Mouse (Mus musculus) cerebellum, postnatal 10 days (tissue): ENCODE data around the gene Vtn.

ENCODE experiments used
- DNase-seq, 2 experiments: peaks; one replicate each; pipeline ENCODE4 v3.0.0; 2021; ENCODE audit warnings: mixed read lengths in 2 of 2

Gene Vtn

GRCm38 (mm10) chr11:78536080-78536689 lies 37.3 kb downstream of the Vtn start, which contains the start of the genes Tnfaip1 and Ift20:
Tnfaip1 (minus strand) TSS chr11:78536332.
Ift20 (plus strand) TSS chr11:78536361.
- DNase-seq: peak; percentile 98 to 99

- DNase-seq: no peak
Observed at GRCm38 (mm10) chr11:78536690-78537084, 37.8 kb downstream of the Vtn start.

DNA sequence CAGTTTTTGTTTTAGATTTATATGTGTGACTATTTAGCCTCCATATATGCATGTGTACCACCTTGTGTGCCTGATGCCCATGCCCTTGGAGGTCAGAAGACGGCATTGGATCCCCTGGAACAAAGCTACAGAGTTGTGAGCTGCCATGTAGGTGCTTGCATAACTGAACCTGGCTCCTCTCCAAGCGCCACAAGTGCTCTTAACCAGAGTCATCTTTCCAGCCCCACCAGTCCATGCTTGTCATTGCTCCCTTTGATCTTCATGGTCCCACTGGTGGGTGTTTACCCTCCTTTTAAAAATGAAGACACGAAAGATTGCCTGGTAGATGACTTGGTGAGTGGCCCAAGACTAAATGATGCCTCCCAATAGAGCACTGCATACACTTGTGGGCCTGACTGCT lies 41.5 kb downstream of the Vtn start:
- no peak for DNase-seq

- no peak for DNase-seq
Observed at GRCm38 (mm10) chr11:78544449-78545111, 45.7 kb downstream of the Vtn start.

GRCm38 (mm10) chr11:78545181-78545580 lies 46.3 kb downstream of the Vtn start:
- no peak for DNase-seq

DNA sequence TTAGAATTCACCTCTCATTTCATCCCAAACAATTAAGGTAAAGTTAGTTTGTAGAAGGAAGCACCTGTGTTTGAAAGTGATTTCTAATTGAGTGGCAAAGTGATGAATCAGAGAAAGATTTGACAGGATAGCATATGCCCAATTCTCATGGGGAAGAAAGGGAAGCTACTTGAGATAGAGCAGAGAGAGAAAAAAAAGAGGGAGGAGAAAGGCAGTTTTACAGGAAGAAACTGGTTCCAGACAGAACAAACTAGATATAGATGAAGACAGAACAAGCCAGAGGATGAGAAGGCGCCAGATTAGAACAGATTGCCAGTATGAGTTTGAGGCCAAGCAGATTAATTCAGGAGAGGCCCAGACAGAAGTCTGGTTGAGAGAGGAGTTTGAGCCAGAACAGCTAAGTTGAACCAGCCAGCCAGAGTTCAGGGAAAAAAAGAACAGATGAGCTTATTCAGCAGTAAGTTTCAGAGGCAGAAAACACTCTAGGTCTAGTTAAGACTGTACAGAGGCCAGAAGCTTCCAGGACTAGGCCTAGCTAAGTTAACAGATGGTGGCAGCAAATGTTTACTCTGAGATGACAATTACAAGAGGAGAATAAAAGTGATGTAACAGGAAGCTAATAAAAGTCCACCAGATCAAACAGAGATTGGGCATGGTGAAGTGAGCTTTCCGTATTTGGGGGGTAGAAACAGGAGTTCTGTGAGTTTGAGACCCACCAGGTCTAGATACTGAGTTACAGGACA lies 49.0 kb downstream of the Vtn start:
- DNase-seq: no peak

DNA sequence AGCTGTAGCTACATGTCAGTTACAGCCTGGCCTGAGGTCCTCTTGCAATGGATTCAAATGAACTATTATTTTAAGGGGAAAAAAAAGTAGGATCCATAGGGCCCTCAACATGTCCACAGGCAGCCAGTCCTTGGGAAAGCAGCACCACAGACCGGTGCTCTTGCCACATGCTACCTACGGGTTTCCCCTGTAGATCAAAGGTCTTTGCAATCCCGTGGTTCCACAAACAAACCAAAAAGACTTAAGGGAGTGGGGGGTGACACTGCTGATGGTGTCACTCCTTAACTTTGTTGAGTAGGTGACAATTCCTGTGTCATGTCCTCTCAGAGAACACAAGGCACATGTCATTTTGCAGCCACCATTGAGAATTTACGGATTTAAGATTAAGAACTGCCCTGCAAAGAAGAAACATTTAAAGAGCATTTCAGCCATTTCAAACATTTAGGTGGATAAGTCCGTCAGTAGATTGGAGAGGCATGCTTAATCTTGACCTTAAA lies 50.6 kb downstream of the Vtn start:
- no peak for DNase-seq

GRCm38 (mm10) chr11:78550168-78551058 lies 51.5 kb downstream of the Vtn start, which contains the start of gene Tmem97:
Tmem97 (minus strand) TSS chr11:78550777.
- DNase-seq: peak; percentile 96 to 98

- no peak for DNase-seq
Observed at GRCm38 (mm10) chr11:78551059-78551398, 52.1 kb downstream of the Vtn start.
